Mouse (Mus musculus) limb, embryonic 15.5 days (tissue): ENCODE data around the gene Fndc7. TPM values are rescaled to one million over a fixed set of nuclear protein-coding genes. Genes with fewer than 3 reads are reported as not detected.

Experiments
- ATAC-seq: fragments of 200-750 bp; cut with Nextera tagmentation; 2 replicates; pipeline ENCODE4 v1.8.0; 2017; ENCODE audit warnings: low read depth, moderate TSS enrichment; ENCODE audit not compliant: insufficient number of reproducible peaks, low FRiP score, low TSS enrichment
- H3K27ac ChIP-seq: fragments of 300-500 bp; sonication (generic); 2 replicates; pipeline ENCODE4 v1.5.1; 2015; ENCODE audit warnings: moderate library complexity, mild to moderate bottlenecking, inconsistent platforms
- H3K27me3 ChIP-seq: fragments of 300-500 bp; sonication (generic); 2 replicates; pipeline ENCODE4 v1.6.1; 2015; ENCODE audit warnings: inconsistent platforms
- H3K36me3 ChIP-seq: fragments of 300-500 bp; sonication (generic); 2 replicates; pipeline ENCODE4 v1.6.1; 2015; ENCODE audit warnings: inconsistent platforms
- H3K4me1 ChIP-seq: fragments of 300-500 bp; sonication (generic); 2 replicates; pipeline ENCODE4 v1.6.1; 2015; ENCODE audit warnings: inconsistent platforms
- H3K4me2 ChIP-seq: fragments of 300-500 bp; sonication (generic); 2 replicates; pipeline ENCODE4 v1.6.1; 2015; ENCODE audit warnings: mild to moderate bottlenecking, inconsistent platforms
- H3K4me3 ChIP-seq: fragments of 300-500 bp; sonication (generic); 2 replicates; pipeline ENCODE4 v1.5.1; 2015; ENCODE audit warnings: mild to moderate bottlenecking, inconsistent platforms
- H3K9ac ChIP-seq: fragments of 300-500 bp; sonication (generic); 2 replicates; pipeline ENCODE4 v1.6.1; 2015; ENCODE audit warnings: inconsistent platforms
- H3K9me3 ChIP-seq: fragments of 300-500 bp; sonication (generic); 2 replicates; pipeline ENCODE4 v1.6.1; 2016; ENCODE audit warnings: inconsistent platforms
- WGBS: fragments of 180-500 bp; shearing (Covaris S2); methylation state at CpG from one replicate; pipeline ENCODE4 v1.1.7; 2015; 5-methylcytosine and 5-hydroxymethylcytosine counted together
- polyA plus RNA-seq: library from polyadenylated mRNA; unstranded; fragments of >200 nt; fragmentation: Nextera tagmentation; extraction: Ambion mirVana; gene quantifications from 2 replicates; pipeline ENCODE4 v1.2.1, GENCODE M21; 2015

Fndc7 gene
- polyA plus RNA-seq, 1 experiment from 2014 or later: 0.29 TPM

- 92% methylated on average over 6 of the region's 6 CpGs for WGBS
- no peak overlapping the region for H3K4me2 ChIP-seq
Measured at GRCm38 (mm10) chr3:108831750-108832149, 58.1 kb downstream of the Fndc7 start.

GRCm38 (mm10) chr3:108830493-108830892 lies 59.3 kb downstream of the Fndc7 start:
- Histone ChIP-seq H3K9me3 (no peaks in the 10 kb centered on the region), H3K4me1 (no peaks in the 10 kb centered on the region), H3K9ac (no peak overlapping the region), H3K27ac (no peak overlapping the region), H3K27me3 (no peaks in the 10 kb centered on the region), H3K36me3 (peaks cover 14% of the 10 kb centered on the region), H3K4me3 (no peak overlapping the region), H3K4me2 (no peak overlapping the region)
- ATAC-seq: no peak
- 62% methylated on average over 11 of the region's 11 CpGs for WGBS

More at GRCm38 (mm10) chr3:108831750-108832149, 58.1 kb downstream of the Fndc7 start:
- Histone ChIP-seq H3K4me1 (no peaks in the 10 kb centered on the region), H3K27ac (no peak overlapping the region), H3K9ac (no peak overlapping the region), H3K27me3 (no peaks in the 10 kb centered on the region), H3K36me3 (peaks cover 17% of the 10 kb centered on the region), H3K4me3 (no peak overlapping the region), H3K9me3 (no peaks in the 10 kb centered on the region)
- no peak for ATAC-seq

GRCm38 (mm10) chr3:108815631-108816030 lies 74.2 kb downstream of the Fndc7 start:
- no peaks in the 10 kb centered on the region for H3K4me1 ChIP-seq
- no peak overlapping the region for H3K9ac ChIP-seq
- H3K4me2 ChIP-seq: no peak overlapping the region
- H3K27me3 ChIP-seq: no peaks in the 10 kb centered on the region
- peaks cover 51% of the 10 kb centered on the region for H3K36me3 ChIP-seq
- H3K4me3 ChIP-seq: no peak overlapping the region
- WGBS: 69% methylated on average over 4 of the region's 4 CpGs
- no peaks in the 10 kb centered on the region for H3K9me3 ChIP-seq
- H3K27ac ChIP-seq: no peak overlapping the region
- no peak for ATAC-seq

- Histone ChIP-seq H3K4me3 (no peak overlapping the region), H3K9ac (no peak overlapping the region), H3K4me2 (no peak overlapping the region), H3K9me3 (no peaks in the 10 kb centered on the region), H3K4me1 (no peaks in the 10 kb centered on the region), H3K36me3 (peaks cover 42% of the 10 kb centered on the region), H3K27ac (no peak overlapping the region), H3K27me3 (no peaks in the 10 kb centered on the region)
- WGBS: 72% methylated on average over 4 of the region's 4 CpGs
- ATAC-seq: no peak
Measured at GRCm38 (mm10) chr3:108810747-108811263, 79.0 kb downstream of the Fndc7 start.

GRCm38 (mm10) chr3:108805622-108806021 lies 84.2 kb downstream of the Fndc7 start:
- H3K27me3 ChIP-seq: no peaks in the 10 kb centered on the region
- no peak overlapping the region for H3K4me2 ChIP-seq
- no peak overlapping the region for H3K4me3 ChIP-seq
- H3K9ac ChIP-seq: no peak overlapping the region
- ATAC-seq: no peak
- WGBS: 82% methylated on average over 5 of the region's 5 CpGs
- H3K27ac ChIP-seq: no peak overlapping the region
- peaks cover 58% of the 10 kb centered on the region for H3K36me3 ChIP-seq
- no peaks in the 10 kb centered on the region for H3K4me1 ChIP-seq
- no peaks in the 10 kb centered on the region for H3K9me3 ChIP-seq

Other genes with a start within 250 kb of the Fndc7 start
- 91.5 and 98.2 TPM in 2 replicates for gene Clcc1, start 236.1 kb downstream of the Fndc7 start, polyA plus RNA-seq
- 95.9 and 103 TPM in 2 replicates for gene Gpsm2, start 167.7 kb downstream of the Fndc7 start, polyA plus RNA-seq
- gene Aknad1, start 150.3 kb downstream of the Fndc7 start, polyA plus RNA-seq: 1.3 and 1.5 TPM in 2 replicates
- gene Stxbp3, start 49.5 kb downstream of the Fndc7 start, polyA plus RNA-seq: 46.6 and 51.8 TPM in 2 replicates
- 74.7 and 90.3 TPM in 2 replicates for gene Prpf38b, start 21.7 kb upstream of the Fndc7 start, polyA plus RNA-seq
- 0.51 and 1.00 TPM in 2 replicates for gene Henmt1, start 49.9 kb upstream of the Fndc7 start, polyA plus RNA-seq
- not detected in 2 replicates for gene Gm9857, start 50.4 kb upstream of the Fndc7 start, polyA plus RNA-seq
- 12.1 and 12.3 TPM in 2 replicates for gene Fam102b, start 137.6 kb upstream of the Fndc7 start, polyA plus RNA-seq
- not detected in 2 replicates for gene Slc25a54, start 190.5 kb upstream of the Fndc7 start, polyA plus RNA-seq
- gene Slc25a24, start 233.1 kb upstream of the Fndc7 start, polyA plus RNA-seq: 48.5 and 50.3 TPM in 2 replicates